Mouse (Mus musculus): ENCODE measurements around the gene Ick.

DNA sequence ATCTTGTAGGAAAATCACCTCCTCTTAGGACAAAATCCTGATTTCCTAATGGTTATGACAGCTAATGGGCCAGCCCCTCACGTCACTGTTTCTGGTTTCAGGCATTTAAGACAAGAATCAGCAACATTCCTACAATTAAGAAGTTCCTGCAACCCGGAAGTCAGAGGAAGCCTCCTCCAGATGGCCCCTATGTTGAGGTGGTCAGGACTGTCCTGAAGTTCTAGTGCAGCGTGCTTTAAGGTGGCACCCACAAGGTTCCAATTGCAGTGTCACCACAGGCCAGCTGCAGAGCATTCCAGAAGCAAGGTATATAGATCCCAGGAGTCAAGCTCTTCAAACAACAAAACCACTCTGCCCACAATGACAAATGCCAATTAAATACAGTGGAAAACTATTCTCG lies 100.0 kb downstream of the Ick start:
- TF ChIP-seq CTCF (IDR thresholded peaks at IDR 0.05; ENCODE audit: control insufficient read depth, insufficient read depth, insufficient replicate concordance, low read depth, low read length) (no peak), POLR2A (IDR thresholded peaks at IDR 0.05; ENCODE audit: control insufficient read depth, low read depth, low read length) (no peak)
